Mouse (Mus musculus): ENCODE measurements around the gene Tmem117. TPM values are rescaled to one million over a fixed set of nuclear protein-coding genes. Genes with fewer than 3 reads are reported as not detected.

Gene Tmem117
- total and polyA plus RNA-seq, 2 experiments from 2014 or later = 17.4 to 21.6 TPM

GRCm38 (mm10) chr15:94776119-94777069 is 147.4 kb downstream of the Tmem117 start:
- no peak for ATAC-seq
- H3K4me3 ChIP-seq (ENCODE audit: low read length) = no peak overlapping the region
- 37% methylated on average over 17 of the region's 17 CpGs for WGBS

GRCm38 (mm10) chr15:94781556-94781955 is 152.5 kb downstream of the Tmem117 start:
- DNase-seq (ENCODE audit: low spot score) (no peak), ATAC-seq (no peak)
- 50% methylated on average over 1 of the region's 1 CpGs for WGBS
- Histone ChIP-seq H3K27me3 (ENCODE audit: insufficient read depth, low read length) (no peaks in the 10 kb centered on the region), H3K4me2 (ENCODE audit: low read depth, low read length) (no peak overlapping the region), H3K27ac (no peak overlapping the region), H3K9me3 (ENCODE audit: low read length) (no peaks in the 10 kb centered on the region), H3K9ac (replicated peaks; ENCODE audit: low read length) (no peak overlapping the region), H3K36me3 (ENCODE audit: insufficient read depth, low read length) (no peaks in the 10 kb centered on the region), H3K4me1 (ENCODE audit: insufficient read depth, low read length) (no peaks in the 10 kb centered on the region), H3K4me3 (ENCODE audit: low read length) (no peak overlapping the region)
- TF ChIP-seq CTCF (IDR thresholded peaks at IDR 0.05; ENCODE audit: low read depth) = no peak

More at GRCm38 (mm10) chr15:94776119-94777069, 147.4 kb downstream of the Tmem117 start:
- no peak for DNase-seq (ENCODE audit: low spot score)
- 0 out of 2 replicates have a peak, but pooled peaks cover 5% of the 10 kb centered on the region for H3K9me3 ChIP-seq (ENCODE audit: low read length)
- TF ChIP-seq CTCF (IDR thresholded peaks at IDR 0.05; ENCODE audit: low read depth) = no peak
- no peak overlapping the region for H3K9ac ChIP-seq (replicated peaks; ENCODE audit: low read length)
- H3K36me3 ChIP-seq (ENCODE audit: insufficient read depth, low read length) = no peaks in the 10 kb centered on the region
- no peaks in the 10 kb centered on the region for H3K4me1 ChIP-seq (ENCODE audit: insufficient read depth, low read length)
- no peaks in the 10 kb centered on the region for H3K27me3 ChIP-seq (ENCODE audit: insufficient read depth, low read length)
- H3K4me2 ChIP-seq (ENCODE audit: low read depth, low read length) = peak overlapping the region; percentile 27; the same call in 1 of the 2 replicates
- H3K27ac ChIP-seq = no peak overlapping the region

DNA sequence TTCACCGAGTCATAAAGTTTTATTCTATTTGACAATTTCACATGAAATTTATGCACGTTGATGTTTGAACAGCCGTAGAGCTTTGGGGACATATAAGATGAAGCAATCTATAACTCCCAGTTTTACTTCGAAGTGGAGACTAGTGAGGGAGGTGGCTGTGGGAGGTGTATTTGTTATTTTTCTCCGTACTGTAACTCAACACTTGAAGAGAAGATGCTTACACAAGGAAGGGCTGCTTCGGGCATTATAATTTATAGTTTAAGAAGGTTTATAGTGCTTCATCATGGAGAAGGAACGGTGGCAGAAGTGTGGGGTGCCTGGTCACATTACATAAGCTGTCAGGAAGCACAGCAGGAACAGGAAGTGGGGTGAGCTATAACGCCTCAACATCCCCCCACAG is 164.4 kb downstream of the Tmem117 start:
- H3K27me3 ChIP-seq (ENCODE audit: insufficient read depth, low read length) = no peaks in the 10 kb centered on the region
- WGBS = 93% methylated on average over 8 of the region's 8 CpGs
- no peak overlapping the region for H3K27ac ChIP-seq
- no peak for TF ChIP-seq CTCF (IDR thresholded peaks at IDR 0.05; ENCODE audit: low read depth)
- H3K4me2 ChIP-seq (ENCODE audit: low read depth, low read length) = no peak overlapping the region
- DNase-seq (ENCODE audit: low spot score) (no peak), ATAC-seq (no peak)
- H3K4me1 ChIP-seq (ENCODE audit: insufficient read depth, low read length) = no peaks in the 10 kb centered on the region
- H3K36me3 ChIP-seq (ENCODE audit: insufficient read depth, low read length) = no peaks in the 10 kb centered on the region
- no peaks in the 10 kb centered on the region for H3K9me3 ChIP-seq (ENCODE audit: low read length)
- H3K9ac ChIP-seq (replicated peaks; ENCODE audit: low read length) = no peak overlapping the region
- H3K4me3 ChIP-seq (ENCODE audit: low read length) = no peak overlapping the region

GRCm38 (mm10) chr15:94795484-94795883 is 166.5 kb downstream of the Tmem117 start:
- DNase-seq (ENCODE audit: low spot score) (peak; percentile 48), ATAC-seq (no peak)
- no peak overlapping the region for H3K4me2 ChIP-seq (ENCODE audit: low read depth, low read length)
- H3K9me3 ChIP-seq (ENCODE audit: low read length) = no peaks in the 10 kb centered on the region
- H3K9ac ChIP-seq (replicated peaks; ENCODE audit: low read length) = no peak overlapping the region
- no peak for TF ChIP-seq CTCF (IDR thresholded peaks at IDR 0.05; ENCODE audit: low read depth)
- WGBS = 59% methylated on average over 4 of the region's 4 CpGs
- H3K4me3 ChIP-seq (ENCODE audit: low read length) = no peak overlapping the region
- H3K27ac ChIP-seq = no peak overlapping the region
- no peaks in the 10 kb centered on the region for H3K36me3 ChIP-seq (ENCODE audit: insufficient read depth, low read length)
- no peaks in the 10 kb centered on the region for H3K27me3 ChIP-seq (ENCODE audit: insufficient read depth, low read length)
- no peaks in the 10 kb centered on the region for H3K4me1 ChIP-seq (ENCODE audit: insufficient read depth, low read length)

DNA sequence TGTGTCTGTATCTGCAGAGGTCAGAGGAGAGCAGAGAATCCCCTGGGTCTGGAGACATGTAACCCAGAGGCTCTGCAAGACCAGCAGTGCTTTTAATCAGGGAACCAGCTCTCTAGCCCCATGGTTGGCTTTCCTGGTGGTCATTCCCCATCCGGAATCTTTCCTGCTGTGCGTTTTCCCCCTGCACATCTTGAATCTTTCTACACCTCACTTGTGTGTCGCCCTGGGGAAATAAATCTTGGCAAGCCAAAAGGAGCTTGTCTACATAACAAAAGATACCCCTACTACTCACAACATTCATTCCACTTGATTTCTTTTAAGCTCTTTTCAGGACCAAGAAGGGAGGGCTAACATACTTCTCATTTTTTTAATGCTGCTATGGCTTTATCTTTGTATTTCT is 169.2 kb downstream of the Tmem117 start:
- no peak overlapping the region for H3K27ac ChIP-seq
- no peak overlapping the region for H3K9ac ChIP-seq (replicated peaks; ENCODE audit: low read length)
- no peaks in the 10 kb centered on the region for H3K27me3 ChIP-seq (ENCODE audit: insufficient read depth, low read length)
- no peaks in the 10 kb centered on the region for H3K9me3 ChIP-seq (ENCODE audit: low read length)
- ATAC-seq (no peak), DNase-seq (ENCODE audit: low spot score) (no peak)
- H3K4me1 ChIP-seq (ENCODE audit: insufficient read depth, low read length) = no peaks in the 10 kb centered on the region
- no peak overlapping the region for H3K4me3 ChIP-seq (ENCODE audit: low read length)
- no peak for TF ChIP-seq CTCF (IDR thresholded peaks at IDR 0.05; ENCODE audit: low read depth)
- no peak overlapping the region for H3K4me2 ChIP-seq (ENCODE audit: low read depth, low read length)
- H3K36me3 ChIP-seq (ENCODE audit: insufficient read depth, low read length) = no peaks in the 10 kb centered on the region
- WGBS = 24% methylated on average over 3 of the region's 3 CpGs

DNA sequence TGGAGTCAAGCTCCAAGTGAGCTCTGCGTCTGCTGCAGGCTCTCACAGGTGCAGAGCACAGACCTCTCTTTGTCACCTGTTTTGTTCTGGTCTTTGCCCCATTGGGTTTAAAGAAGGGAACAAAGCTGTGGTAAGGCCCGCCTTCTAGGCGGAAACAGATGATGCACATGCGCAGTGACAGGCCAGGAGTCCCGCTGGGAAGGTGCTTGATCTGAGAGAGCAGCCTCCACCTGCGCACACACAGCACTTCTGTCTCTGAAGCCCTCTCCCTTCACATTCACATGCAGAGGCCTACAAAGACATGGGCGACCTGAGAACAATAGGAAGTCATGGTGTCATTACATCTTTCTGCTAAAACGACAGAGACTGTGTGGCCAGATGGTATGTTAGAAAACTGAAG is 172.4 kb downstream of the Tmem117 start:
- Histone ChIP-seq H3K9me3 (ENCODE audit: low read length) (no peaks in the 10 kb centered on the region), H3K9ac (replicated peaks; ENCODE audit: low read length) (no peak overlapping the region), H3K4me1 (ENCODE audit: insufficient read depth, low read length) (no peaks in the 10 kb centered on the region), H3K27me3 (ENCODE audit: insufficient read depth, low read length) (no peaks in the 10 kb centered on the region), H3K4me2 (ENCODE audit: low read depth, low read length) (no peak overlapping the region), H3K36me3 (ENCODE audit: insufficient read depth, low read length) (no peaks in the 10 kb centered on the region), H3K27ac (no peak overlapping the region), H3K4me3 (ENCODE audit: low read length) (no peak overlapping the region)
- DNase-seq (ENCODE audit: low spot score) = no peak
- no peak for ATAC-seq
- no peak for TF ChIP-seq CTCF (IDR thresholded peaks at IDR 0.05; ENCODE audit: low read depth)
- 69% methylated on average over 8 of the region's 8 CpGs for WGBS

DNA sequence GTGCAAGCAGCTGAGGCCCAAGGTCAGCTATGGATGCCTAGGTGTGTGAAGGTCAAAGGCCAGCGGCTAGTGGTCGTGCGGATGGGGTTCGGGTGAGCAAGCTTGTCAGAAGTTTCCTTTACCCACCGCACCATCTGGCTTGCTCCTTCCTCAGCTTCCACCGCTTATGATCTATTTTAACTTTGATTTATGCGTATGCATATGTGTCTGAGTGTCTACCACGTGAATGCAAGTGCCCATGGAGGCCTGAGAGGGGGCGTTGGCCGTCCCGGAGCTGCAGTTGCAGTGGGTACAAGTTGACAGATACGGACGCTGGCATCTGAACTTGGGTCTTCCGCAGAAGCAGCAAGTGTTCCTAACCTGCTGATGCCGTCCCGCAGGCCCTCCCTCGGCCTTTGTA is 173.8 kb downstream of the Tmem117 start:
- Histone ChIP-seq H3K4me2 (ENCODE audit: low read depth, low read length) (no peak overlapping the region), H3K4me3 (ENCODE audit: low read length) (no peak overlapping the region), H3K36me3 (ENCODE audit: insufficient read depth, low read length) (no peaks in the 10 kb centered on the region), H3K27ac (no peak overlapping the region), H3K27me3 (ENCODE audit: insufficient read depth, low read length) (no peaks in the 10 kb centered on the region), H3K4me1 (ENCODE audit: insufficient read depth, low read length) (no peaks in the 10 kb centered on the region), H3K9me3 (ENCODE audit: low read length) (no peaks in the 10 kb centered on the region), H3K9ac (replicated peaks; ENCODE audit: low read length) (no peak overlapping the region)
- DNase-seq (ENCODE audit: low spot score) (no peak), ATAC-seq (no peak)
- WGBS = 84% methylated on average over 17 of the region's 17 CpGs
- no peak for TF ChIP-seq CTCF (IDR thresholded peaks at IDR 0.05; ENCODE audit: low read depth)
